Comparison of ENCODE assay signal across 22 mouse cellular contexts in the genomic region with DNA sequence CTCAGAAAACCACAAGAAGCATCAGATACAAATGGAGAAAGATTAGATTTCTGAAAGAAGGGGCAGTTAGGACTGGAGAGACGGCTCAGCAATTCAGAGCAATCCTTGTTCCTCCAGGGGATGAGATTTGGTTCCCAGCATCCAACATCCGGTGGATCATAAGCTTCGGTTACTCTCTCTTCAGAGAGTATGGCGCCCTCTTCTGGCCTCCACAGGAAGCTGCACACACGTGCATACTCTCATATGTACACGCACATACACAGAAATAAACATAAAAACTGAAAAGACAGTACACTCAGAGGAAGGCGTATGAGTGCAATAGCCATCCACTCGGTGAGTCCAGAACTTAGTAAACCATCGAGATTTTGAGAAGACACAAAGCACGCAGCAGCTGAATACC.
DNase-seq lines count a peak whose midpoint lies in the region; ATAC-seq and TF ChIP-seq lines count a peak whose summit lies in the region.
"Had no signal": no experiment of that assay in that cellular context is flagged by ENCODE, and none has a peak within 500 bp of the region (broad histone marks: within the 10 kb centered on the region; RNA-seq: fewer than 3 reads in every experiment).

No protein-coding gene starts in this region.

- WGBS in kidney, postnatal 0 days: 90% methylated on average over 10 of the region's 10 CpGs
- WGBS in kidney, embryonic 14.5 days: 89% methylated on average over 10 of the region's 10 CpGs

- no peak for TF ChIP-seq RAD21 in MEL (IDR thresholded peaks at IDR 0.05; ENCODE audit: low read depth, low read length)

- H3K27ac ChIP-seq in kidney, postnatal 0 days: no peak overlapping the region
- no peak overlapping the region for H3K27ac ChIP-seq in kidney, embryonic 14.5 days (ENCODE audit: low read depth, low read length)
- no peak overlapping the region for H3K27ac ChIP-seq in testis, adult 2 months (ENCODE audit: control insufficient read depth, insufficient read depth, low read depth, low read length)
- no peak overlapping the region for H3K27ac ChIP-seq in MEL (ENCODE audit: control insufficient read depth, low read depth, low read length)
- H3K27ac ChIP-seq: embryonic facial prominence, embryonic 15.5 days; heart, embryonic 13.5 days; hindbrain, embryonic 14.5 days; limb, embryonic 15.5 days had no signal

- H3K4me3 ChIP-seq in kidney, postnatal 0 days (replicated peaks; ENCODE audit: low read depth, low read length): no peak overlapping the region
- no peak overlapping the region for H3K4me3 ChIP-seq in kidney, embryonic 14.5 days (ENCODE audit: low read length)
- no peak overlapping the region for H3K4me3 ChIP-seq in testis, adult 2 months (ENCODE audit: control insufficient read depth, low read depth, low read length)
- no peak overlapping the region for H3K4me3 ChIP-seq in MEL (ENCODE audit: control insufficient read depth in 1 of 2, insufficient read depth in 1 of 2, low read depth in 2 of 2, low read length in 2 of 2)
- H3K4me3 ChIP-seq: embryonic facial prominence, embryonic 15.5 days; heart, embryonic 13.5 days; limb, embryonic 15.5 days had no signal

- H3K36me3 ChIP-seq in kidney, postnatal 0 days (ENCODE audit: insufficient read depth, low read length): no peaks in the 10 kb centered on the region
- no peaks in the 10 kb centered on the region for H3K36me3 ChIP-seq in kidney, embryonic 14.5 days (ENCODE audit: control insufficient read depth, insufficient read depth, low read length)
- no peaks in the 10 kb centered on the region for H3K36me3 ChIP-seq in testis, adult 2 months (ENCODE audit: control insufficient read depth, insufficient read depth, low read length)
- no peaks in the 10 kb centered on the region for H3K36me3 ChIP-seq in MEL (ENCODE audit: control insufficient read depth in 1 of 2, insufficient read depth in 2 of 2, low read length in 2 of 2)
- H3K36me3 ChIP-seq: embryonic facial prominence, embryonic 15.5 days; heart, embryonic 13.5 days; limb, embryonic 15.5 days had no signal

- no peaks in the 10 kb centered on the region for H3K9me3 ChIP-seq in kidney, postnatal 0 days (replicated peaks; ENCODE audit: low read length)
- no peaks in the 10 kb centered on the region for H3K9me3 ChIP-seq in kidney, embryonic 14.5 days (ENCODE audit: control insufficient read depth, low read length)
- no peaks in the 10 kb centered on the region for H3K9me3 ChIP-seq in MEL (replicated peaks; ENCODE audit: insufficient read depth, low read length)
- H3K9me3 ChIP-seq: embryonic facial prominence, embryonic 15.5 days; heart, embryonic 13.5 days; limb, embryonic 15.5 days had no signal

- no peaks in the 10 kb centered on the region for H3K79me2 ChIP-seq in MEL (ENCODE audit: control insufficient read depth, insufficient read depth, low read length, poor library complexity)

- no peaks in the 10 kb centered on the region for H3K27me3 ChIP-seq in kidney, postnatal 0 days (ENCODE audit: insufficient read depth, low read length)
- H3K27me3 ChIP-seq in kidney, embryonic 14.5 days (ENCODE audit: control insufficient read depth, insufficient read depth, low read length): no peaks in the 10 kb centered on the region
- H3K27me3 ChIP-seq in testis, adult 2 months (ENCODE audit: control insufficient read depth, insufficient read depth, low read length): no peaks in the 10 kb centered on the region
- H3K27me3 ChIP-seq in MEL (ENCODE audit: control insufficient read depth in 1 of 2, insufficient read depth in 2 of 2, low read length in 2 of 2): no peaks in the 10 kb centered on the region; a peak in 1 of 4 replicates
- H3K27me3 ChIP-seq: embryonic facial prominence, embryonic 15.5 days; heart, embryonic 13.5 days; limb, embryonic 15.5 days had no signal

- no peak overlapping the region for H3K9ac ChIP-seq in kidney, postnatal 0 days (ENCODE audit: low read depth, low read length)
- no peak overlapping the region for H3K9ac ChIP-seq in kidney, embryonic 14.5 days (ENCODE audit: low read depth, low read length)
- no peak overlapping the region for H3K9ac ChIP-seq in MEL (ENCODE audit: control insufficient read depth, low read depth, low read length, poor library complexity, severe bottlenecking)
- H3K9ac ChIP-seq: embryonic facial prominence, embryonic 15.5 days; heart, embryonic 13.5 days; hindbrain, embryonic 14.5 days; limb, embryonic 15.5 days had no signal

- no peak for TF ChIP-seq POLR2A in testis, adult 2 months (IDR thresholded peaks at IDR 0.05; ENCODE audit: control insufficient read depth, low read depth, low read length)
- no peak for TF ChIP-seq POLR2A in MEL (IDR thresholded peaks at IDR 0.05; ENCODE audit: control insufficient read depth in 1 of 2, insufficient read depth in 1 of 2, low read depth in 1 of 2, low read length in 2 of 2, poor library complexity in 1 of 2)

- no peak for ATAC-seq in kidney, postnatal 0 days (replicated peaks; ENCODE audit: low FRiP score, low read depth)
- no peak for ATAC-seq in kidney, embryonic 14.5 days (ENCODE audit: low FRiP score, low TSS enrichment)
- ATAC-seq in megakaryocyte progenitor cell, adult 5-6 weeks (replicated peaks; ENCODE audit: poor library complexity): no peak
- ATAC-seq: forebrain, embryonic 14.5 days; lung, postnatal 0 days had no signal

- H3K4me2 ChIP-seq in kidney, postnatal 0 days (ENCODE audit: low read length): no peak overlapping the region
- no peak overlapping the region for H3K4me2 ChIP-seq in kidney, embryonic 14.5 days (replicated peaks; ENCODE audit: low read depth, low read length)
- H3K4me2 ChIP-seq: embryonic facial prominence, embryonic 15.5 days; heart, embryonic 13.5 days; hindbrain, embryonic 14.5 days; limb, embryonic 15.5 days; midbrain, embryonic 11.5 days had no signal

- no peak for DNase-seq in kidney, postnatal 0 days (ENCODE audit: low spot score)
- DNase-seq in testis, postnatal 10 days (ENCODE audit: low spot score): no peak
- no peak for DNase-seq in MEL (ENCODE audit: low read depth, low spot score)
- DNase-seq in spleen, adult 18-20 months: no peak
- DNase-seq: adrenal gland, postnatal 25 days; cerebellum, adult 9-10 months; gastrocnemius, postnatal 25 days; heart, adult 18-20 months; kidney, adult 9 months; kidney, postnatal 36 days; left cerebral cortex, postnatal 4 days; thymus, postnatal 36 days had no signal

- TF ChIP-seq CTCF in kidney, postnatal 0 days (IDR thresholded peaks at IDR 0.05; ENCODE audit: low read depth): peak; percentile 5; the same call in 1 of the 2 replicates
- peak; percentile 59; the same call in 1 of the 2 replicates for TF ChIP-seq CTCF in testis, adult 2 months (IDR thresholded peaks at IDR 0.05; ENCODE audit: control insufficient read depth, insufficient read depth, insufficient replicate concordance, low read depth, low read length)
- peak; percentile 15 to 33 (median 29); a peak in 5 of 6 replicates for TF ChIP-seq CTCF in MEL (IDR thresholded peaks at IDR 0.05 in 2 of 3, conservative IDR thresholded peaks at IDR 0.05 in 1 of 3; ENCODE audit: control insufficient read depth in 1 of 3, insufficient read depth in 1 of 3, low read depth in 2 of 3, low read length in 3 of 3, poor library complexity in 1 of 3, severe bottlenecking in 1 of 3)

- H3K4me1 ChIP-seq in kidney, postnatal 0 days (replicated peaks; ENCODE audit: insufficient read depth, low read length): no peaks in the 10 kb centered on the region
- H3K4me1 ChIP-seq in kidney, embryonic 14.5 days (ENCODE audit: control insufficient read depth, insufficient read depth, low read length): no peaks in the 10 kb centered on the region
- peaks cover 4% of the 10 kb centered on the region for H3K4me1 ChIP-seq in testis, adult 2 months (ENCODE audit: control insufficient read depth, insufficient read depth, low read length)
- no peaks in the 10 kb centered on the region for H3K4me1 ChIP-seq in MEL (ENCODE audit: control insufficient read depth in 1 of 2, insufficient read depth in 2 of 2, low read length in 2 of 2)
- H3K4me1 ChIP-seq: embryonic facial prominence, embryonic 15.5 days; heart, embryonic 13.5 days; limb, embryonic 15.5 days had no signal

- TF ChIP-seq EP300 in MEL (IDR thresholded peaks at IDR 0.05; ENCODE audit: low read depth in 1 of 2, low read length in 2 of 2): no peak

TF ChIP-seq in MEL, 35 proteins besides CTCF, POLR2A, EP300 and RAD21:
- no peak for TF ChIP-seq GATA1 (IDR thresholded peaks at IDR 0.05; ENCODE audit: low read depth, low read length)
- TF ChIP-seq E2F4 (IDR thresholded peaks at IDR 0.05; ENCODE audit: borderline replicate concordance, low read depth, low read length): no peak
- TF ChIP-seq JUND (IDR thresholded peaks at IDR 0.05; ENCODE audit: low read depth, low read length): no peak
- TF ChIP-seq ZMIZ1 (IDR thresholded peaks at IDR 0.05; ENCODE audit: low read depth, low read length): no peak
- no peak for TF ChIP-seq NELFE (IDR thresholded peaks at IDR 0.05; ENCODE audit: low read depth, low read length)
- TF ChIP-seq KAT2A (conservative IDR thresholded peaks at IDR 0.05; ENCODE audit: low read depth, low read length): no peak
- no peak for TF ChIP-seq MAX (IDR thresholded peaks at IDR 0.05; ENCODE audit: low read length)
- TF ChIP-seq POLR2AphosphoS2 (IDR thresholded peaks at IDR 0.05; ENCODE audit: low read length): no peak
- TF ChIP-seq ELF1 (IDR thresholded peaks at IDR 0.05; ENCODE audit: low read depth, low read length): no peak
- TF ChIP-seq GABPA (IDR thresholded peaks at IDR 0.05; ENCODE audit: low read depth, low read length): no peak
- no peak for TF ChIP-seq ZC3H11A (IDR thresholded peaks at IDR 0.05; ENCODE audit: low read depth, low read length)
- TF ChIP-seq TCF12 (IDR thresholded peaks at IDR 0.05; ENCODE audit: low read depth, low read length): no peak
- TF ChIP-seq SMC3 (IDR thresholded peaks at IDR 0.05; ENCODE audit: low read depth, low read length): no peak
- no peak for TF ChIP-seq CHD2 (IDR thresholded peaks at IDR 0.05; ENCODE audit: low read length)
- no peak for TF ChIP-seq RCOR1 (IDR thresholded peaks at IDR 0.05; ENCODE audit: low read depth, low read length)
- TF ChIP-seq TAL1 (IDR thresholded peaks at IDR 0.05; ENCODE audit: low read length): no peak
- no peak for TF ChIP-seq ZNF384 (IDR thresholded peaks at IDR 0.05; ENCODE audit: low read depth, low read length)

Comparison
In these comparisons a context has a peak if more than half of its experiments do, and no peak if none do; other contexts are left out.
1. CTCF ChIP-seq: peak in every context shown above with its lines; median percentile 59 in testis, adult 2 months; 29 in MEL; 5 in kidney, postnatal 0 days.